Mouse (Mus musculus) G1E (cell line): ENCODE results near the gene Erbb4. TPM values are rescaled to one million over a fixed set of nuclear protein-coding genes. Genes with fewer than 3 reads are reported as not detected.

Experiments
- ATAC-seq: 2 replicates; pipeline ENCODE4 v1.8.0; 2016; ENCODE audit warnings: mild to moderate bottlenecking; ENCODE audit not compliant: insufficient number of reproducible peaks, poor library complexity, low FRiP score, severe bottlenecking; ENCODE audit errors: extremely low read depth
- DNase-seq: peaks from one replicate; pipeline ENCODE4 v3.0.0; 2012; ENCODE audit warnings: low spot score
- H3K27me3 ChIP-seq: 2 replicates; pipeline ENCODE4 v1.6.1; 2012; ENCODE audit warnings: mild to moderate bottlenecking, low read length, inconsistent platforms; ENCODE audit not compliant: insufficient read depth
- H3K36me3 ChIP-seq: replicated peaks from 2 replicates; pipeline ENCODE3; 2012; ENCODE audit warnings: mild to moderate bottlenecking, inconsistent platforms
- H3K4me1 ChIP-seq: 2 replicates; pipeline ENCODE4 v1.6.1; 2012; ENCODE audit warnings: low read depth, low read length, inconsistent platforms, mixed read lengths; ENCODE audit not compliant: insufficient read depth
- H3K4me3 ChIP-seq: 2 replicates; pipeline ENCODE4 v1.5.1; 2012; ENCODE audit warnings: low read depth, mild to moderate bottlenecking, inconsistent platforms, low read length, moderate library complexity, mixed read lengths
- H3K9me3 ChIP-seq: replicated peaks from 2 replicates; pipeline ENCODE4 v1.6.1; 2012; ENCODE audit warnings: inconsistent platforms
- CTCF ChIP-seq: IDR thresholded peaks from 2 replicates; pipeline ENCODE4 v1.5.1; 2012; ENCODE audit warnings: low read depth, low read length, inconsistent platforms, mixed read lengths
- GATA1 ChIP-seq: IDR thresholded peaks from 2 replicates; pipeline ENCODE4 v1.6.1; 2012; ENCODE audit warnings: borderline replicate concordance, low read length, inconsistent platforms, mixed read lengths
- GATA2 ChIP-seq: IDR thresholded peaks from 2 replicates; pipeline ENCODE4 v1.6.1; 2012; ENCODE audit warnings: low read depth, low read length, inconsistent platforms, borderline replicate concordance
- POLR2AphosphoS5 ChIP-seq: IDR thresholded peaks from 2 replicates; pipeline ENCODE4 v1.6.1; 2012; ENCODE audit warnings: low read depth, low read length, inconsistent platforms; ENCODE audit not compliant: insufficient replicate concordance
- TAL1 ChIP-seq: conservative IDR thresholded peaks from 2 replicates; pipeline ENCODE4 v1.6.1; 2012; ENCODE audit warnings: low read depth, low read length, inconsistent platforms, mixed read lengths
- polyA plus RNA-seq: library from polyadenylated mRNA; stranded (reverse); fragments of >175 nt; gene quantifications from 2 replicates; pipeline ENCODE4 v1.2.3, GENCODE M21; 2012
- total RNA-seq, 2 experiments: library from RNA; stranded (forward) in 1 of 2; stranded (reverse) in 1 of 2; fragments of 200-1000 nt in 1 of 2; fragments of >200 nt in 1 of 2; fragmentation: Nextera tagmentation in 1 of 2; gene quantifications; 2 replicates each; pipeline ENCODE4 v1.2.3; 2014 to 2017

Gene Erbb4
- total and polyA plus RNA-seq, 3 experiments, result 0.33 TPM; not detected in 2

DNA sequence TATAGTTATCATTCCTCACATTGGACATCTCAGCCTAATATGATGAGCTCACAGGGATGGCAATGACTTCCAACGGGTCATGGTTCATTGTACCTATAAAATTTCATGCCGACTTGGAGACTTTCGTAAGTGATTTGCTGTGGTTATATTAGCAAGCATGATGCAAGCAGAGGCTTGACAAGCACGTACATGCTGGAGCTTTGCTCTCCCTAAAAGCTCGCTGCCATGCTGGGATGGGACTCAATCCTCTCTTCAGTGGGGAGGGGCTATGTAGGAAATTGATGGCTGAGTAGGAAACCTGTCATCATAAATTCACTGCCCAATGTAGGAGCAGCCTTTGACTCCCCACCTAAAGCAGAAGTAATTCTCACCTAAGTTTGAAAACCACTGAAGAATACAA, 992.1 kb downstream of the Erbb4 start:
- DNase-seq, result no peak
- Histone ChIP-seq H3K27me3 (no peaks in the 10 kb centered on the region), H3K36me3 (no peaks in the 10 kb centered on the region), H3K4me3 (no peak overlapping the region), H3K4me1 (no peaks in the 10 kb centered on the region), H3K9me3 (peaks cover 9% of the 10 kb centered on the region)
- TF ChIP-seq TAL1, result no peak
- TF ChIP-seq POLR2AphosphoS5, result no peak
- no peak for TF ChIP-seq CTCF
- no peak for TF ChIP-seq GATA2
- TF ChIP-seq GATA1, result no peak
- no peak for ATAC-seq

- H3K27me3 ChIP-seq, result no peaks in the 10 kb centered on the region
- DNase-seq (no peak), ATAC-seq (no peak)
- H3K4me3 ChIP-seq, result no peak overlapping the region
- H3K4me1 ChIP-seq, result no peaks in the 10 kb centered on the region
- H3K36me3 ChIP-seq, result no peaks in the 10 kb centered on the region
- peaks cover 2% of the 10 kb centered on the region; the same call in 1 of the 2 replicates for H3K9me3 ChIP-seq
- no peak for TF ChIP-seq TAL1
- no peak for TF ChIP-seq POLR2AphosphoS5
- TF ChIP-seq GATA2, result no peak
Observed at GRCm38 (mm10) chr1:68106543-68106860, 1001.4 kb downstream of the Erbb4 start.

GRCm38 (mm10) chr1:68105834-68106542, 1001.9 kb downstream of the Erbb4 start:
- Histone ChIP-seq H3K27me3 (no peaks in the 10 kb centered on the region), H3K4me1 (no peaks in the 10 kb centered on the region), H3K36me3 (no peaks in the 10 kb centered on the region), H3K9me3 (peaks cover 2% of the 10 kb centered on the region; the same call in 1 of the 2 replicates), H3K4me3 (no peak overlapping the region)
- TF ChIP-seq TAL1 (no peak), GATA1 (no peak), POLR2AphosphoS5 (no peak), CTCF (no peak), GATA2 (no peak)
- DNase-seq, result no peak
- ATAC-seq, result no peak

DNA sequence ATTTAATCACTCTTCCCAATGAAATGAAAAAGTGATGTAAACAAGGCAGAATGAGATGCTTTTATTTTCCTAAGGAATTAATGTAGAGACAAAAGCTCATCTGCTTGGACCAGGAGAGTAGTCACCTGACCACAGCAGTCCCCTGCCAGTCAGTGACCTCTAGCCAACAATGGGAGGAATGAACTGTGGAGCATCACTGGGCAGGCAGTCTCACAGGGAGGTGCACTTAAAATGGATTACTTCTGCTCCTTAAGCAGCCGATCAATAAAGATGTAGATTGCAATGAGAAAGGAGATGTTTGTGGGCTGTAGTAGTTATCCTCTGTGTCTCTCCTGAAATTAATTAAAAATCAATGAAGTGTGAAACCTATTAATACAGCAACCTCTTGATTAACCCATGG, 1018.2 kb downstream of the Erbb4 start:
- Histone ChIP-seq H3K27me3 (no peaks in the 10 kb centered on the region), H3K4me3 (no peak overlapping the region), H3K9me3 (no peaks in the 10 kb centered on the region), H3K36me3 (no peaks in the 10 kb centered on the region), H3K4me1 (no peaks in the 10 kb centered on the region)
- TF ChIP-seq GATA1, result no peak
- no peak for TF ChIP-seq POLR2AphosphoS5
- no peak for TF ChIP-seq TAL1
- no peak for TF ChIP-seq GATA2
- no peak for TF ChIP-seq CTCF
- ATAC-seq, result no peak
- no peak for DNase-seq

GRCm38 (mm10) chr1:68056494-68056893, 1051.4 kb downstream of the Erbb4 start:
- TF ChIP-seq TAL1 (no peak), CTCF (no peak), GATA2 (no peak), POLR2AphosphoS5 (no peak)
- Histone ChIP-seq H3K27me3 (no peaks in the 10 kb centered on the region), H3K9me3 (0 out of 2 replicates have a peak, but pooled peaks cover 4% of the 10 kb centered on the region), H3K4me3 (no peak overlapping the region), H3K36me3 (no peaks in the 10 kb centered on the region), H3K4me1 (no peaks in the 10 kb centered on the region)
- no peak for DNase-seq
- ATAC-seq, result no peak

- Histone ChIP-seq H3K36me3 (no peaks in the 10 kb centered on the region), H3K4me3 (no peak overlapping the region), H3K27me3 (no peaks in the 10 kb centered on the region), H3K4me1 (no peaks in the 10 kb centered on the region), H3K9me3 (0 out of 2 replicates have a peak, but pooled peaks cover 7% of the 10 kb centered on the region)
- TF ChIP-seq GATA1 (no peak), GATA2 (no peak), TAL1 (no peak), CTCF (no peak), POLR2AphosphoS5 (no peak)
- DNase-seq (no peak), ATAC-seq (no peak)
Observed at GRCm38 (mm10) chr1:68054715-68055114, 1053.1 kb downstream of the Erbb4 start.
